Mouse (Mus musculus): ENCODE measurements around the gene Sez6l.

The Sez6l gene

GRCm38 (mm10) chr5:112584155-112584769 is 7.3 kb upstream of the Sez6l start:
- in situ Hi-C loops (cut with MboI, MseI): no loop called here

GRCm38 (mm10) chr5:112583304-112583703 is 6.3 kb upstream of the Sez6l start:
- in situ Hi-C loops (cut with MboI, MseI): no loop called here

- in situ Hi-C loops (cut with MboI, MseI): no loop called here
Observed at GRCm38 (mm10) chr5:112577750-112578149, 765 bp upstream of the Sez6l start.

GRCm38 (mm10) chr5:112576361-112576992 is 508 bp downstream of the Sez6l start:
- in situ Hi-C loops (cut with MboI, MseI): no loop called here

GRCm38 (mm10) chr5:112575151-112575915 is 1.7 kb downstream of the Sez6l start:
- in situ Hi-C loops (cut with MboI, MseI): no loop called here

- in situ Hi-C loops (cut with MboI, MseI): no loop called here
Observed at GRCm38 (mm10) chr5:112573916-112574315, 3.1 kb downstream of the Sez6l start.

- in situ Hi-C loops (cut with MboI, MseI): no loop called here
Observed at GRCm38 (mm10) chr5:112572217-112572616, 4.8 kb downstream of the Sez6l start.

GRCm38 (mm10) chr5:112565489-112565888 is 11.5 kb downstream of the Sez6l start:
- in situ Hi-C loops (cut with MboI, MseI): loop anchor here (10.0 kb wide), 1 partner anchor 1321 kb away; no protein-coding TSS in a partner anchor

GRCm38 (mm10) chr5:112565083-112565482 is 11.9 kb downstream of the Sez6l start:
- in situ Hi-C loops (cut with MboI, MseI): loop anchor here (10.0 kb wide), 1 partner anchor 1320 kb away; no protein-coding TSS in a partner anchor

GRCm38 (mm10) chr5:112560869-112561499 is 16.0 kb downstream of the Sez6l start:
- in situ Hi-C loops (cut with MboI, MseI): loop anchor here (10.0 kb wide), 1 partner anchor 1316 kb away; no protein-coding TSS in a partner anchor

- in situ Hi-C loops (cut with MboI, MseI): loop anchor here (10.0 kb wide), 1 partner anchor 1315 kb away; no protein-coding TSS in a partner anchor
Observed at GRCm38 (mm10) chr5:112560139-112560538, 16.8 kb downstream of the Sez6l start.

- in situ Hi-C loops (cut with MboI, MseI): no loop called here
Observed at GRCm38 (mm10) chr5:112557396-112557795, 19.6 kb downstream of the Sez6l start.

- in situ Hi-C loops (cut with MboI, MseI): no loop called here
Observed at GRCm38 (mm10) chr5:112556640-112557039, 20.3 kb downstream of the Sez6l start.

- in situ Hi-C loops (cut with MboI, MseI): no loop called here
Observed at GRCm38 (mm10) chr5:112554508-112554907, 22.5 kb downstream of the Sez6l start.

GRCm38 (mm10) chr5:112552786-112553185 is 24.2 kb downstream of the Sez6l start:
- in situ Hi-C loops (cut with MboI, MseI): no loop called here

GRCm38 (mm10) chr5:112551975-112552728 is 24.8 kb downstream of the Sez6l start:
- in situ Hi-C loops (cut with MboI, MseI): no loop called here

GRCm38 (mm10) chr5:112548846-112549620 is 28.0 kb downstream of the Sez6l start:
- in situ Hi-C loops (cut with MboI, MseI): no loop called here

- in situ Hi-C loops (cut with MboI, MseI): no loop called here
Observed at GRCm38 (mm10) chr5:112546771-112547170, 30.2 kb downstream of the Sez6l start.

GRCm38 (mm10) chr5:112538295-112538694 is 38.7 kb downstream of the Sez6l start:
- in situ Hi-C loops (cut with MboI, MseI): no loop called here

- in situ Hi-C loops (cut with MboI, MseI): no loop called here
Observed at GRCm38 (mm10) chr5:112535868-112536267, 41.1 kb downstream of the Sez6l start.
